Mouse (Mus musculus) kidney, postnatal 25 days (tissue): ENCODE data around the gene Ldlrad3.

Experiments
- DNase-seq, 2 experiments: peaks; one replicate each; pipeline ENCODE4 v3.0.0; 2021; ENCODE audit warnings: mixed read lengths in 2 of 2

Ldlrad3 gene

DNA sequence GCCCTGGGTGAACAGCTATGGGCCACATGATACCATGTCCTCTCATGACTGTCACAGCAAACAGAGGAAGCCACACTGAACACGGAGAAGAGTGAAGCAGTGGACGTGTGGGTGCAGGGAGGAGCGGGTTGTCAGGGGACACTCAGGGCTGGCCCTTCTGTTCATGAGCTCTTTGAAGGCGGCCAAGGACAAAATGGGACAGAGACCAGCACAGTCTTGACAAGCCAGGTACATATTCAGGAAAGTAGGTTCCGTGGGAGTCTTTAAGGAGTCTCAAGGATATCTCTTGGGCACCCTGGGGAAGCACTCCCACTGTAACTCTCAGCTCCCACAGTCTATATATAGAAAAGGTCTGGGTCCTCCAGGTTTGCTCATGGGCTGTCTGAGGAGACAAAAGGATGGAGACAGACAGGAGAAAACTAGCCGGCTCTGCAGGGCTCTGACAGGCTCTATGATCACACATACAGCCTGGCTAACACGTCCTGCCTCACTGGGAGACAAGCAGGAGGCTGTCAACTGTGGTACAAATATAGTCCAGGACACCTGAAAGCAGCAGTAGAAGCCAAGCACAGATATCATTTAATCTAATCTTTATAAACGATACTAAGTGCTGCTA lies 121.3 kb downstream of the Ldlrad3 start:
- DNase-seq, result no peak

DNA sequence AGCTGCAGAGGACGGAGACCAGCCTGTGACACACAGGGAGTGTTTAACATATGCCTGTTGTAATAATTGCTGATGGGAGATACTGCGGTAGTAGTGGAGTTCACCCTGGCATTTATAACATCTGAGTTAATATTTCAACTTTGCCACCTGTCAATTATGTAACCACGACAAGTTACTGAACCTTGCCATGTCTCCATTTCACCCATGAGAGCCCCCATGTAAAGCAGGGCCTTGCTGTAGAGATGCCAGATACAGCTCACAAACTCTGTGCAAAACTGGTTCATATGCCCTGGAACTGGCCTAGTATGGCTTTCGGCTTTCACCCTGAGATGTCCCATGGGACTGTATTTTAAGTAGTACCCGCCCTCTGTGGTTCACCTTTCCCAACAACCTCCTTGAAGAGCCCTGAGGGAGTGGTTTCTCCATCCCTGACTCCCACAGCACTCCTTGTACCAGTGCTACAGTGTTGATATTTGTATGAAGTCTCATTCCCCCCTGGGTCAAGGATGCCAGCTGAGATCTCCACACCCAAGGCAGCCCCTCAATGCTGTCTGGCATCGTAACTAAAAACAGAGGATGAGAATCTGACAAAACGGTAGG lies 122.2 kb downstream of the Ldlrad3 start:
- peak in 1 of 2 experiments; percentile 58 for DNase-seq

DNA sequence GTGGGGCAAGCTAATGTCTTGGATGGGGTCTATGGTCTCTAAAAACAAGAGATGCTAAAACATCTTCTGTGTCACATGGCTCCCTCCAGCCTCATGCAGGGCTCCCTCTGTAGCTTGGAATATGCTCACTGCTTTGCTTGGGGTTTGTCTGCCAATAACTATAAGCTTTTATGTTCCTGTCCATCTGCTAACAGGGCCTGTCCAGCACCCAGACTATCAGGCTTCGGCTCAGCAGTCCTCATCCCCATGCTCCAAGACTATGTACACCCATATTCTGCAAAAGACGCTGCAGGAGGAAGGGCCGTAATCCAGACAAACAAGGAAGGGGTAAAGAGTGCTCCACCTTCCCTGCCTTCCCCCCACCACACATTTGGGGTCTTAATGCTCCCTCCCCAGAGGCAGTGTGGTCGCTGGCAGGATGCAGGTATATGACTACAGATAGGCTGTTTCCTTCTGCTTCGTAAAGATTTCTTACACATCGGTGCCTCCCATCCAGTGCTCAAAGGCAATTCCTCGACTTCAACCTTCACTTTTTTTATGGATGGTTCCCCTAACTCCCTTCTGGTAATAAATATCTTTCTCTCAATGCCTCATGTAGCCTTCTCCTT lies 123.2 kb downstream of the Ldlrad3 start:
- DNase-seq, result no peak

DNA sequence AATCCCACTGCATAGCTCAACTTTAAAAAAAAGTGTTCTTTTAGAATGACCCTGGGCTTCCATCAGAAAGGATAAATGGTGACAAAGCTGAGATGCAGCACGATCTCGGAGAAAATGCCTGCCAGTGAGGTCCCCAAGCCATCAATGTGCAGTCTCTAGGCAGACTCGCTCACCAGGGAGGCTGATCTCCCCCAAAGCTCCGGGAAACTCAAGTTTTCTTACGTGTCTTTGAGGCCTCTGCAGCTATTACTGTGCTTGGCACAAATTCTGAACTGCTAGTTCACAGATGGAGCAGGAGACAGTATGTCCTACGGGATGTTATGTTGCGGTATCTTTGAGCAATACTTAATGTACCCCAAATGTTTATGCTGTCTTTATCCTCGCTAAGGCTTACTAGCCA lies 124.3 kb downstream of the Ldlrad3 start:
- DNase-seq, result no peak

DNA sequence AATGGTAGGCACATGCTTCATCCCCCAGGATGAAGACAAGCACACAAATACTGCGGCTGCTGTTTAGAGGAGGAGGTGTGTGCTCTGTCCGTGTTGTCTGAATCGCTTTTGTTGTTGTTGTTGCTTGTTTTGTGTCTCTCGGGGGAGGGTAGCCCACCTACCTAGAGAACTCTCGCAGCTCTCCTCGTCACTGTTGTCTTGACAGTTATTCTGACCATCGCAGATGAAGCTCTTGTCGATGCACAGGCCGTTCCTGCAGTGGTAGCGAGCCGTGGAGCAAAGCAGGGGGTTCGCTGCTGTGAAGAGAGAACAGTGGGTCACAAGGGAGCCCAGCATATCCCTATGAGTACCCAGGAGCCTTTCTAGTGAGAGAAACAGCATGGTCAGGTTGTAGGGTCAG lies 128.4 kb downstream of the Ldlrad3 start:
- no peak for DNase-seq

DNA sequence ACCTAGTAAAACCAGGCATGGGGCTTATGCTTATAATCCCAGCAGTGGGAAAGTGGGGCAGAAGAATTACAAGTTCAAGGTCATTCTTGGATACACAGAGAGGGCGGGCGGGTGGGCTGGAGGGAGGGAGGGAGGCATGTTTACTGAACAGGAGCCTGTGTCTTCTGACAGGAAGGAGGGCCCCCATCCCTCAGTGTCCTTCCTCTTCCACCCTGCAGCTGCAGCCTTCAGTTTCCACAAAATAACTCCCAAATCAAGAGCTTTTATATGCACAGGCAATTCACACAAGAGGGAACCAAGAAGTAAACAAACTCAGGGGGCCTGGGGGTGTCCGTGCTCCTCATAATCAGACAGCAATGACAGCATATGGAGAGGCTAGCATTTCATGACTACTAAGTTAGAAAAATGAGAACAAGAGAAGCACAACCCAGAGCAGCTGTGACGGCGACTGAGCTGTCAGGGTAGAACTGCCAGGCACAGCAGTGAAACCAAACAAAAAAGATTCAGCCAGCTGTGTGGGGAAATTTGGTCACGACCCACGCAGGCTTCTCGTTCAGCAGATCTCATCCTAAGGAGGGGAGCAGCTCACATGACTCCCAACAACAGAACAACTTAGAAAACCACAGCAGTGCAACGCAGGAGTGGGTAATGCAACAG lies 129.0 kb downstream of the Ldlrad3 start:
- DNase-seq, result no peak

DNA sequence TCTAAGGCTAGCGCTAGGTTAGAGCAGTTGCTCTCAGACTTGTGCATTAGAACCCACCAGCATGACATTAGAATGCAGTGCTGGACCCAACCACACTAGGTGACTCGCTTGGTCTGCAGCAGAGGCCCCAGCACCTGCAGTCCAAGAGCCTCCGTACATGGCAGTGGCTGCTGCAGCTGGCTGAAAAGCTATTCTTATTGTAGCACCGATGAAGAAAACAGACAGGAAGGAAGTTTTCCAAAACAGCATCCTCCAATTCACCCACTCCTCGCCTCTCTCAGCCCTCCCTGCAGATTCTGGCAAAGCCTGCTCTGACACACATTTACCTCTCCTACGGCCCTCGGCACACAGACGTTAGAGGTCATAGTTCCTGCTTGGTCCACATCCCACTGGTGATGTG lies 130.0 kb downstream of the Ldlrad3 start:
- DNase-seq, result no peak

DNA sequence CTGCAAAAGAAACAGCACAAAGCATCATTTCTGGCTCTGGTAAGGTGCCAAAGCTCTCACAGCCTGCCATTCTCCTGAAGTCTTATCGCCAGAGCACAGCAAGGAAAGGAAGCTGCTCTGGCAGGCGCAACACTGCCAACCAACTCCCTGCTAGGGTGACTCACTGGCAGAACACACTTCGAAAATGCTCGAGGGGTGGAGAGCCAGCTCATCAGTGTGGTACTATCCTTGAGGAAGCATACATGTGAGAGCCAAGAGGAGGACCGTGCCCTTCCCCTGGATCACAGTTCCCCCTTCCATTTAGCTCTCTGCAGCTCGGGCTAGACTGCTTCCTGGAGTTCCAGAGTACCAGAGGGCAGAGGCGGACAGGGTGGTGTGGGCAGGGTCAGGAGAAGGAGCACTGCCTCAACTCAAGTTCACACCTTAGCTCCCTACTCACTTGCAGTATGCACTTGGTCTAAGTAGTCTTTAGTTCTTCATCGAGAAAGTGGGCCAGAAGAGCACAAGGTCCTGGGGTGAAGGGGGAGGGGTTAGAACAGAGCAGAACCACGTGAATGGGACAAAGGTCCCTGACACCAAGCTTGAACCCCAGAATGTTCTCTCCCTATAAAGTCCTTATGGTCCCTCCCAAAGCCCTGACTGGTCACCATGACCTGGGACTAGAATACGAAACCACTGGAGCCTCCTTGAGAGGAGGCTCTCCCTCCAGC lies 133.1 kb downstream of the Ldlrad3 start:
- peak in 1 of 2 experiments; percentile 11 for DNase-seq

DNA sequence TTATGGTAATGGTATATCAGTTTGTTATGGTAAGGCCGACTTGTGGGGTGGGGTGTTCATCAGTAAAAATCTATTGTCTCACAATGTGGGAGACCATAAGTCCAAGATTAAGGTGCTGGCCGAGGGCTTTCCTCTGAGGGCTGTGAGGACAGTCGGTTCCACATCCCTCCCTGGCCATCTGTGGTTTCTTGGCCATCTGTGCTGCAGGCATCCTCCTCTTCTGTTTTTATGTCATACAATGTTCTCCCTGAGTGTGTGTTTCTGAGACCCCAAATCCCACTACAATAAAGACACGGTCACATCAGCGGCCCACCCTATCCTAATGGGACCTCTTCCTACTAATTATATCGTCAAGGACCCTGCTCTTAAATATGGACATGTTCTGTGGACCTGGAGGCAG lies 133.8 kb downstream of the Ldlrad3 start:
- no peak for DNase-seq

DNA sequence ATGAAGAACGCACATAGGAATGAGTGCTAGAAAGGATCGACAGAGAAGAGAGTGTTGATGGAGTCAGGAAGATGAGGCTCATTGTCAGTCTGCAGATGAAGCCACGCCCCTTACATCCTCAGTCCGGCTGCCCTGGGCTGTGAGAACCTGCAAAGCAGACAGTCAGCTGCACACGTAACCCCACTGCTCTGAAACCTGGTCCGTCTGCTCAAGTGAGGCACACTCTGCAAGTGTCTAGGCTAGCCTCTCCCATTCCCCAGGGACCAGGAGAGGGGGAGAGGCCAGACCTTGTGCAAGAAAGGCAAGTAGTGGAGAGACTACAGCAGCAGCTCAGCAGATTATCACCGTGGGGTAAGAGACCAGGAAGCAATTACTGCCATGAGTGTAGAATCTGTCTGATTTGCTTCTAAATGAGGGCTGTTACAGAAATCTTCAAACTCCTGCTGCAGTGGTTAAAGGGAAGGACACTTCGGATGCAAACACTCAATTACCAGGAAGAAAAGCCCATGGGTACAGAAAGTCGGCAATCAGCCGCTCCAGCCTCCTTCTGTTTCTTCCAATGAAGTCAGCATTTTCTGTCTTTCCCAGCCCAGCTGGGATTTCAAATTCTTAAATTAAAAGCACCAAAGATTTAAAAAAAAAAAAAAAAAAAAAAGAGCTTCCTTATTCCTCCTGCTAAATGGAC lies 136.2 kb downstream of the Ldlrad3 start:
- no peak for DNase-seq

DNA sequence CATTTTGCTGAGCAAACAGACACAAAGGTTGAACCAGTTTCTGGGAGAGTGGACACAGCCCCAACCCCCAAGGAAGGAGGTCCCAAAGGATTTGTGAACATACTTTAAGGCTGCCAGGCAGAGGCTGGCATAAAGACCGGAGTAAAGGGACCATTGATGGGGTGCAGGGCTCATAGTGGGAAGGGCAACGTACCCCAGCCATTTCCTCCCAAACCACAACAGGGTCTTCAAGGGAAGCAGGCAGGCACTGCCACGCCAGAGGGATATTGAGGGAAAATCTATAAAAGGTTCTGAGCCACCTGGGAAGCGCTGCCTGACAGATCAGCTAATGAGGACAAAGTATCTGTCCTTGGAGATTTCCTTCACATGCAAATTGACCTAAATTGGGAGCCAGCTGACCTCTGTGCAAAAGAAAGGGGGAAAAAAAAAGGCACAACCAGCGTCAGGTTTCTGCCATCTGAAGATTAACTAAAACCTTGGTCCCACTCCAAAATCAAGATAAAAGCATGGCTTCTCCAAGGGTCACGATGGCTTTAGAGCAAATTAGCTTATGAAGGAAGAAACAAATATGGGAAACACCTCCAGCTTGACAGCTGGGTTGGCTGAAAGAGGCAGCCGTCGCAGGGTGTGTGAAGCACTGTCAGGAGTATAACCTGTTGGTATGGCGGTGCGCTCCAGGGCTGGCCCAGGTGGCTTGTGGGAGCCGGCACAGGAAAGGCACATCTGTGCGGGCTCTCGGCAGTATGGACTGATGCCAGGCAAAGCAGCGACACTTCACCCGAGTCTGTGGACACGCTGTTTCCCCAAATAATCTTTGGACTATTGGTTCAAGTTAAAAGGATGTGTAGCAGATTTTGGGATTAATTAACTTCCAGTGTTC lies 137.6 kb downstream of the Ldlrad3 start:
- DNase-seq, result peak; percentile 17 to 49

DNA sequence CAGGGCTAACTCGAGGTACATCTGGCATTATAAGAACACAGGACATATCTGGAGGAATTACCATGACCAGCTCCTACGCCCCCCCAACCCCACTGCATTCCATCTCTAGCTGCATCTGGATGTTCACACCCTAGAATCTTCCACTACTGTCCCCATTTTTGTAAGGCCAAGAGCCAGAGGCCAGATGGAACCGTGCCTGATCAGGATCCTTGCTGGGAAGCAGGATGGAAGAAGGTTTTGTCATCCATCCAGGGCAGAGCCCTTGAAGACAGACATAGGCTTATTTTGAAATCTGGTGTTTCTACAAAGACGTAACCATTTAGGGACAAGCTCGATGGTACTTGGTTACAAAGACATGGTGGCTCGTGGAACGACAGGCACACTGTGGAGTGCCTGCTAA lies 139.7 kb downstream of the Ldlrad3 start:
- DNase-seq, result no peak

DNA sequence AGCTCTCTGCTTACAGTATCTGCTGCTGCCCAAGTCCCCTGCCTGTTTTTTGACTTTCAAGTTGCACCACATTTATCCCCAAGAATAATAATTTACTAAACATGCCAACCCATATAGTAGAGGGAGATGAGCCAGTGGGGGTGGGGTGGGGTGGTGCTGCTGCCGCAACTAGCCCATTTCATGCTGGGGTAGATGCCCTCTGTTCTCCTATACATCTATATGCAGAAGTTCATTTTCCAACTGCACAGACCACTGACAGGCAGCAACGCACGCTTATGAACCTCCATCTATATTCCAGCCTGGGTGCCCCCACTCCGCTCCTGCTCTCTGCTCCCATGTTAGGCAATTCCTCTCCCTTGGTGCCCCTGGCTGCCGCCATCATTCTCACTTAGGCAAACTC lies 145.7 kb downstream of the Ldlrad3 start:
- no peak for DNase-seq

DNA sequence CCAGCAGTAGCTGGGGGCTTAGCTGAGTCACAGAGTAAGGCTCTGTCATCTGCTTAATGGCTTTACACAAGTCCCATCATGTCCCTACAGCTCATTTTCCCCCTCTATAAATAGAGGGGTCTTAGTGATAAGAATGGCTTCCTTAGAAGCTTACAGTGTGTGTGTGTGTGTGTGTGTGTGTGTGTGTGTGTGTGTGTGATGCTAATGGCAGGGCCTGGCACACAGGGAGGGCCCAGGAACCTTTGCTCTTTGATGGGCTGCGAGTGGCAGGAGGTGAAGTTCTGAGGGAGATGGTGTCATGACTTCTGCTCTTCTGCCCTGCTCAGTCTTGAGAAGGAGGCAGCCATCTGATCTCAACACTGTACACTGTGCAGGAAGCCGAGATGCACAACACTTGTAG lies 146.2 kb downstream of the Ldlrad3 start:
- DNase-seq, result no peak

DNA sequence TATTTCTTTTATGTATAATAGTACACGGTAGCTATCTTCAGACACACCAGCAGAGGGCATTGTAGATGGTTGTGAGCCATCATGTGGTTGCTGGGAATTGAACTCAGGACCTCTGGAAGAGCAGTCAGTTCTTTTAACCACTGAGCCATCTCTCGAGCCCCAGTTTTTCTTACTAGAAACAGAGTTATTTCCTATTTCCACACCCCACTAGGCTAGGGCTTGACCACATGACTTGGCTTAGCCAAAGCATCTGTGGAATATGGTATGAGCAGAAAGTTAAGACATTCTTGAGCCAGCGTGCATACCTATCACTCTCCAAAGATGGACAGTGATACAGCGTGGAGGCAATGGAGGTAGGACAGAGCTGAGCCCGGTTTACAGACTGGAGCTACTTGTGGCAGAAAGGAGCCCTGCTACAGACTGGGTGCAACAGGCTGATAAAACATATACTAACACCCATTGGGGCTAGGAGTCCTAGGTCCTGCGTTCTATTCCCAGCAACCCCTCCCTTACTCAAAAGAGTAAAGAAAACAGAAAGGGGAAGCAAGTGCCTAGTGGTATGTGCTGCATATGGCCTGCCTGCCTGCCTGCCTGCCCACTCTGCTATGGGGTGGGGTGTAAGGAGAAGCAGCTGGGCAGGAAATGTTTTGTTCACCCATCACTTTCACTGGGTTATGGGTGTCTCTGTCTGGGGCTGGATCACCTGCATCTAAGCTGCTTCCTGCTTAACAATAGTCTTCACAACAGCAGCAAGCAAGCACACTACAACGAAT lies 147.1 kb downstream of the Ldlrad3 start:
- no peak for DNase-seq

DNA sequence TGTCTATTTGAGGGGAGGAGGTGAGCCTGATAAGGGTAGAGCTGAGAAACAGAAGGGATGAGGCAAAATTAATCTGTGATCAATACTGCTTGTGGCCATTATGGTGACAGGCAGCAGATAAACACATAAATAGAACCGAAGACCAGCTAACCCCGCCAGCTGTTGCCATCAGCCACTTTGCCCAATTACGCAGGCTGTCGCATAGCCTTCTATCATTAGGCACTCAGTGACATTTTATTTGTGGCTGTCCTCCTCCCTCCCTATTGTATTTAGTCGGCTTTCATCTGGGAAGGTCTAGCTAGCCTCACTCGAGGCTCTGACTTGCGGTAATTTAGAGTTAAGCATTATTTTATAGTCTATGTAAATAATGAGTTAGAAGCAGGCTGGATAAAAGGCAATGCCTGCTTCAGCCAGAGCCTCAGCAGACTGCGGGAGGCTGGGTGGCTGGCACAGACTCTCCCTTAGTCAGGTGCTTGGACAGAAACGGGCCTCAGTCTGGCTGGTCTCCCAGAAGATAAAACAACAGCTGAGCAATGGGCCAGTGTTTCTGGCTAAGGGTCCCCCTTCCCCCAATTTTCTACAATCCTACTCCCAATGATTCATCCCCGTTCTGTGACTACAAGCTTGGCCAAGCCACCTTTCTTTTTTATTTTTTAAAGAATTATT lies 147.8 kb downstream of the Ldlrad3 start:
- DNase-seq, result peak; percentile 53 to 64

DNA sequence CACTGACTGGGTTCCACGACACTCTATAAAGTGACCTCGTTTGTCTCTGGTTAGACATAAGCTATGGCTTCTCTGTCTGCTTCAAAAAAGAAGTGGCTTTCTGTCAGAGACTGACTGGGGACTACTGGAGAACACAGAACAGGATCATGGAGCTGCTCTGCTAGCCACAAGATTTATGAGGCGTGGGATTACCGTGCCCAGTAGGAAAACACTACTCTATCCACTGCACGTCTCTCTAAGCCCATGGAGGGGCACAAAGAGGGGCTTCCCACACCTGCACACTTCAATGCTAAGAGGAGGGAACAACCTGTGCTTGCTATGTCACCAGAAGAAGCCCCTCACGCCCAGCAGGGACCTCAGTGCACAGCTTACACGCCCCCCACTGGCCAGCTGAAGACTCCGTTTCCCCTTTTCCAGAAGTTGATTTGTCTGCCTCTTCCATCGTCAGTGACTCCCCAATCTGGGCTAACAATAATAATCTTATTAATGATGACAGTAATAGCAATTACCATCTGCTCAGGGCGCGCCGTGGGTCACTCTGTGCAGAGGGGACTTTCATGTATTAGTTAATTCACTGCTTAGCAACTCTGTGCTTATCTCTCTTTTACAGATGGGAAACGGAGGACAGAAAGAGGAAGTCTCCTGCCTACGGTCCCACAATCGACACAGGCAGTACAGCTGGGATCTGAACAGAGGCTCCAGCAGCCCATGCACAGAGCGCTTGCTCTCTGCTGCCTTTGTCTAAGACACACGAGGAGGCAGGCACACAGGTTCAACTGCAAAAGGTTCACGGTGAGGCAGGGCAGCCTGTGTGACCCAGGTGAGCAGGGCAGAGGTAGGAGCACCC lies 149.3 kb downstream of the Ldlrad3 start:
- DNase-seq, result peak in 1 of 2 experiments; percentile 21

DNA sequence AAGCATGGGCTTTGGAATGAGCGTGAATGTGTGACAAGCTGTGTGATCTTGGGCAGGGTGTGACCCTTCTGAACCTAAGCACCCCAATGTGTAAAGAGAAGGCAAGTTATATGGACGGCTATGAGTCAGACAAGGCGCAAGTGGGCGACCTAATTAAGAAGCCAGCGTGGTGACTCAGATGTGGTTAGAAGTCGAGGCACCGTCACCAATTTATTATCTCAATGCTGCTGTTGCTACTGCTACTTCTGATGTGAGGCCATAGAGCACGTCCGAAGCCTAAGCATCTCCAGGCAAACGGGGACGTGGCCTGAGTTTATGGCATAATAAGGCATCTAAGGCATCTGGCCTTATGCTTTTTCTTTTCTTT lies 151.7 kb downstream of the Ldlrad3 start:
- no peak for DNase-seq

DNA sequence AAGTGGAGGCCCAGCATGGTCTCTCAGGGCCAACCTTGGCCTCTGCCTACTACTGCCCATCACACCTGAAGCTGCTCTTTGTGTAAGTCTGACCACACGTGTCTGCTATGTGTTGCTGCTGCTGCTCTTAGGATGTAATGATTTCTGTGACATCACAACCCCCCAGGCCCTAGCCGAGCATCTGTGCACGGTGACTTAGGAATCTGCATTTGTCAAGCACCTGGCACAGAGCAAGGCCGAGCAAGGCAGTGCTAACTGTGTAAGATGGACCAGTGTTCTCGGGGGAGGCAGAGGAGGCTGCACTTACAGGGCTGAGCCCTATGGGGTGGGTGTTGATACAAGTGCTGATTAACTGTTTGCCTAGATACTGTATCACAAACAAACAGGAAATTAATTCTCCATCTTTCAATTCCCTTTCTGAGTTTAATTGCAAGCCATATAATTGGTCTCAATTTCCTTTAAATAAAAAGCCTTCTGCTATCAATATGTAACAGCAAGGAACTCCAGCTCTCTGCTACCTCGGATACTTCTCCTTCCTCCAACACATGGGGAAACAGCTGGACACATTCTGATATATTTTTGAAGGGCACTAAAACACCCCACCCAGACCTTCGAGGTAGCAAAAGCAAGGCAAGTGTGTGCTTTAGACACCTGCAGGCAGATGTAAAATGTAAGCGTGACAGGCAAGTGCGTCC lies 152.2 kb downstream of the Ldlrad3 start:
- DNase-seq, result no peak
